Mouse (Mus musculus): Measurements from ENCODE around the gene Soat1. TPM values are rescaled to one million over a fixed set of nuclear protein-coding genes. Genes with fewer than 3 reads are reported as not detected.
"Not testable (repeated sequence)": the region's sequence is repeated elsewhere in the genome, so short reads cannot be mapped to it uniquely, and the experiment has no call there.

Gene Soat1
- polyA plus RNA-seq (2014; fragmentation: Nextera tagmentation; extraction: Ambion mirVana) = 43.7 and 54.0 TPM in 2 replicates

DNA sequence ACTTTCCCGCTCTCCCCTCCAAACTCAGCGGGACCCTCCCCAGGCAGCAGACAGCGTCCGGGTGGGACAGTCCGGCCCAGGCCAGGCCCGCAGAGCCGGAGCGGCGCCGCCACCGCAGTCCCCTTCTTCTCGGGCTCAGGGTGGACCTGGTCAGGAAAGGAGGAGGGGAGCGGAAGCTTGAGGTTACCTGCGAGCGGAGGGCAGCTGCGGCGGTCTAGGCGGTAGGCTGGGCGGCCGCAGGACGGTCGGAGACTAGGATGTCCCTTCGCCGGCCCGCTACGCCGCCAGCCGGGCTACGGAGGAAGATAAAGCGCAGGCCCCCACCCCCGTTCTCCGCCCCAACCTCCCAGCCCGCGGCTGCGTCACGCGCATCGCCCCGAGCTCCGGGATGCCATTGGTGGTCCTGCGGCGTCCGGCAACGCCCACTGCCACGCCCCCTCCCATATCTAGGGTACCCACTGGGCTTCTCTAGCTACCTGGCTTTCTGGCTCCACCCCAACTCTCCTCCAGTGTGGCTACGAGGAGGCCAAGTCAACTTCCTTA is at the start of gene Soat1:
Soat1 (minus strand) TSS at position 371 of the 543 bp plus-strand sequence.
- H3K27me3 ChIP-seq (ENCODE audit: control insufficient read depth, insufficient read depth, low read length) = no peaks in the 10 kb centered on the region
- ATAC-seq (ENCODE audit: low FRiP score, low TSS enrichment) = peak; percentile 97
- H3K36me3 ChIP-seq (ENCODE audit: control insufficient read depth, insufficient read depth, low read length) = no peaks in the 10 kb centered on the region
- peak within 1 kb of the TSS; percentile 89 for H3K9ac ChIP-seq (ENCODE audit: low read depth, low read length)
- peak within 1 kb of the TSS; percentile 88 for H3K4me3 ChIP-seq (ENCODE audit: low read length)
- peak within 1 kb of the TSS; percentile 78 for H3K27ac ChIP-seq (ENCODE audit: low read depth, low read length)
- under 1% methylated on average over 40 of the region's 46 CpGs for WGBS
- H3K4me1 ChIP-seq (ENCODE audit: control insufficient read depth, insufficient read depth, low read length) = peaks cover 15% of the 10 kb centered on the region; the same call in 1 of the 2 replicates
- no peaks in the 10 kb centered on the region for H3K9me3 ChIP-seq (ENCODE audit: control insufficient read depth, low read length)
- peak within 1 kb of the TSS; percentile 64 for H3K4me2 ChIP-seq (replicated peaks; ENCODE audit: low read depth, low read length)

DNA sequence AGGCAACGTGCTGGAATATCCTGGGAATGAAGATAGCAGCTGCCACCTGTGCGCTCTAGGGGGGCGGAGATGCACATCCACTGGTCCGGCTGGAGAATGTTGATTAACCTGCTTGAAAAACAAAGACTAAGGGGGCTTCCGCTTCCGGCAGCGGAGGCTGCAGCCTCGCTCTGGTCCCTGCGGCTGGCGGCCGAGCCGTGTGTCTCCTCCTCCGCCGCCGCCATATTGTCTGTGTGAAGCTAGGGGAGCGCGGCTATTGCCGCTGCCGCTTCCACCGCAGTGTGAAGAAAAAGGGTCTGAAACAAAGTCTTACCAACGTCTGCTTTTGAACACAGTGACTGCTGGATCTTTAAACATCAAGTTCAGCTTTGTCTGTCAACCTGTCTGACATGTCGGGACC is 49.7 kb upstream of the Soat1 start, which contains the start of gene Gm10031:
Gm10031 (plus strand) TSS at position 171 of the 400 bp plus-strand sequence.
- not testable (repeated sequence) for H3K9ac ChIP-seq (ENCODE audit: low read depth, low read length); H3K4me3 ChIP-seq (ENCODE audit: low read length); H3K4me1 ChIP-seq (ENCODE audit: control insufficient read depth, insufficient read depth, low read length); H3K9me3 ChIP-seq (ENCODE audit: control insufficient read depth, low read length); H3K4me2 ChIP-seq (replicated peaks; ENCODE audit: low read depth, low read length); H3K27ac ChIP-seq (ENCODE audit: low read depth, low read length); H3K27me3 ChIP-seq (ENCODE audit: control insufficient read depth, insufficient read depth, low read length); H3K36me3 ChIP-seq (ENCODE audit: control insufficient read depth, insufficient read depth, low read length)
- WGBS = 91% methylated on average over 21 of the region's 22 CpGs
- ATAC-seq (ENCODE audit: low FRiP score, low TSS enrichment) = peak; percentile 84

DNA sequence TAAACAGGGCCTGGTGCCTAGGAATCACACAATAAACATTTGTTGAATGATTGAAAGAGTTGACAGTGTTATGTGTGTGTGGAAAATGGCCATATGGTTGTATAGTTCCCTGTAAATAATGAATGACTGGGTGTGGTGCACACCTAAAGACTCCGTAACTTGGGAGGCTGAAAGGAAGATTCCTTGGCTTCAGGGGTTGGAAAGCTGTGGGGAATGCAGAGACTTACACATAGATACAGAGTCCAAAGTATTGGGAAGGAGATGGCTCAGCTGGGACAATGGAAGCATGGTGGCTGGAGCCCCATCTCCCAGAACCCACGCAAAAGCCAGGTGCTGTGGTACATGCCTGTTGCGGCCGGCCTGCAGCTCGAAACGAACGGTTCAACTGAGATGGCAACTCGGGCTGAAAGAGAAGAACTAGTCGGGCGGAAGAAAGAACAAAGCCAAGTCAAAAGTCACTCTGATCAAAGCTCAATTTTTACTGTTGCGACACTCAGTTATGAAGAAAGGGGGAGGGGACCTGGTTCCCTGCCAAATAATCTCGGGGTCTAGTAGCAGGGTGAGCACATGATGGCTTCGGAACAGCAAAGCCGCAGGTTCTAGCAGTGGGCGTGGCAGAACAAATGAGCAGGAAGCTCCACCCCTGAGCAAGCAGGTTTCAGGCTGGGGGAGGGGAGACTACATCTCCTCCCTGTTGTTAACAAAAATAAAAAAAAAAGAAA is 47.8 kb upstream of the Soat1 start:
- no peaks in the 10 kb centered on the region; the same call in 1 of the 2 replicates for H3K4me1 ChIP-seq (ENCODE audit: control insufficient read depth, insufficient read depth, low read length)
- H3K27ac ChIP-seq (ENCODE audit: low read depth, low read length) = peak overlapping the region; percentile 62; the same call in 1 of the 2 replicates
- no peaks in the 10 kb centered on the region for H3K27me3 ChIP-seq (ENCODE audit: control insufficient read depth, insufficient read depth, low read length)
- H3K36me3 ChIP-seq (ENCODE audit: control insufficient read depth, insufficient read depth, low read length) = no peaks in the 10 kb centered on the region
- H3K9ac ChIP-seq (ENCODE audit: low read depth, low read length) = no peak overlapping the region
- H3K4me2 ChIP-seq (replicated peaks; ENCODE audit: low read depth, low read length) = peak overlapping the region; percentile 25
- WGBS = 49% methylated on average over 15 of the region's 15 CpGs
- H3K9me3 ChIP-seq (ENCODE audit: control insufficient read depth, low read length) = no peaks in the 10 kb centered on the region
- no peak for ATAC-seq (ENCODE audit: low FRiP score, low TSS enrichment)
- H3K4me3 ChIP-seq (ENCODE audit: low read length) = no peak overlapping the region

DNA sequence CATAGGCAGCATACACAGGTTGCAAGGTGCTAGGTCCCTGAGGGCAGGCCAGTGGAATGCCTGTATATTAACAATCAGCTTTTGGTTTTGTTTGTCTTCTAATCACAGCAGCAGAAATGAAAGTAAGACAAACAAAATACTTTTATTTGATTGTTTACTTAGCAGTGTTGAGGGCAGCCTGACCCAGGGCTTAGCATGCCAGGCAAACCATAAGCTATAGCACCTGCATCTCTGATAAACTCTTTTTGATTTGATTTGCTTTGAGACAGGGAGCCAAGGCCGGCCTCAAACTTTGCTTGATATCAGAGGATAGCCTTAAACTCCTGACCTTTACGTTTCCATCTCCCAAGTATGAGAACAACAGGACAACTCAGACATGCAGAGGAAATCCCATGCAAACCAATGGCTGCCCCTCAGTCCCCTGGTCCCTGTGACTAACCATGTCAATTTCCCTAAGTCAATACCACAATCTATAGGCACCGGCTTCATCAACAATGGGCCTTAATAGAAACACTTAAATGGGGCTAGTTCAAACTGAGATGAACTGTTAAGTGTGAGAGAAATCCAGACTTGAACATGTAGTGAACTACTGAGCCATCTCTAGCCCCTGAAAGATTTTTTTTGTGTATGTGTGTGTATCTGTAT is 46.1 kb upstream of the Soat1 start:
- Histone ChIP-seq H3K4me3 (ENCODE audit: low read length) (no peak overlapping the region), H3K27ac (ENCODE audit: low read depth, low read length) (no peak overlapping the region), H3K4me1 (ENCODE audit: control insufficient read depth, insufficient read depth, low read length) (no peaks in the 10 kb centered on the region; the same call in 1 of the 2 replicates), H3K9ac (ENCODE audit: low read depth, low read length) (no peak overlapping the region), H3K36me3 (ENCODE audit: control insufficient read depth, insufficient read depth, low read length) (no peaks in the 10 kb centered on the region), H3K4me2 (replicated peaks; ENCODE audit: low read depth, low read length) (no peak overlapping the region), H3K9me3 (ENCODE audit: control insufficient read depth, low read length) (no peaks in the 10 kb centered on the region), H3K27me3 (ENCODE audit: control insufficient read depth, insufficient read depth, low read length) (no peaks in the 10 kb centered on the region)
- ATAC-seq (ENCODE audit: low FRiP score, low TSS enrichment) = no peak
- WGBS = 83% methylated on average over 3 of the region's 3 CpGs

DNA sequence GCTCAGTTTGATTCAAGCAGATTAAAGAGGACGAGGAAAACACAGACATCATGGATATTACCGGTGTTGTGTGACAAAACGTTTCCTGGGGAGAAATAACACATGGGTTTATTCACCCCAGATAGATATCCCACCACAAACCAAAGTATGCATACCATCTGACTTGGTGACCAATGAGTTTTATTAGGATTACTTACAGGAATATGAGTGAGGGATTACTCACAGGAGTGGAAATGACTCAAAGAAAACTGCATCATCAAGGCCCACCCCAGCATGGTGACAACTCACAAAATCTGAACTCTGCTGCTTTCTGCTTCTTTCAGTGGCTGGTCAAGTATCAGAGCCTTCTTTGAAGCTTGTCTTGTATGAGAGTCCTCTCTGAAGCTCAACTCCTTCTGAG is 33.6 kb upstream of the Soat1 start:
- H3K27me3 ChIP-seq (ENCODE audit: control insufficient read depth, insufficient read depth, low read length) = no peaks in the 10 kb centered on the region
- H3K27ac ChIP-seq (ENCODE audit: low read depth, low read length) = no peak overlapping the region
- no peaks in the 10 kb centered on the region for H3K4me1 ChIP-seq (ENCODE audit: control insufficient read depth, insufficient read depth, low read length)
- H3K36me3 ChIP-seq (ENCODE audit: control insufficient read depth, insufficient read depth, low read length) = no peaks in the 10 kb centered on the region
- no peaks in the 10 kb centered on the region for H3K9me3 ChIP-seq (ENCODE audit: control insufficient read depth, low read length)
- H3K4me2 ChIP-seq (replicated peaks; ENCODE audit: low read depth, low read length) = no peak overlapping the region
- ATAC-seq (ENCODE audit: low FRiP score, low TSS enrichment) = no peak
- H3K9ac ChIP-seq (ENCODE audit: low read depth, low read length) = no peak overlapping the region
- WGBS = 83% methylated on average over 3 of the region's 3 CpGs
- no peak overlapping the region for H3K4me3 ChIP-seq (ENCODE audit: low read length)

DNA sequence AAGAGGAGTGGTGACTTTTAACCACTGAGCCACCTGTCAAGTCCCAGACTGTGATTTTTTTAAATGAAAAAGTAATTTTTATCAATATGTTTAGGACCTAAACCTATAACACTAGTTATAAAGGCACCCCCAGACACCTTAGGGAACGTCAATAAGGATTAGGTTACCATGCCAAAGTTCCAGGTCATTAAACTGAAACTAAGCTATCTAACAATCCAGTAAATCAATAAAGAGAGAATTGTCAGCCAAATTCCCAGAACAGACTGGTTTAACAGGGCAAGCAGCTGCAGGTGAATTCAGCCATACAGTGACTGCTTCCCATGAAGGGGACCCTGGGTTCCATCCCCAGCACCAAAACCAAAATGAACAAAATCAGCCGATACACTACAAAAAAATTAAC is 31.8 kb upstream of the Soat1 start:
- Histone ChIP-seq H3K9ac (ENCODE audit: low read depth, low read length) (no peak overlapping the region), H3K27ac (ENCODE audit: low read depth, low read length) (no peak overlapping the region), H3K36me3 (ENCODE audit: control insufficient read depth, insufficient read depth, low read length) (no peaks in the 10 kb centered on the region), H3K4me2 (replicated peaks; ENCODE audit: low read depth, low read length) (no peak overlapping the region), H3K27me3 (ENCODE audit: control insufficient read depth, insufficient read depth, low read length) (no peaks in the 10 kb centered on the region), H3K4me3 (ENCODE audit: low read length) (no peak overlapping the region), H3K9me3 (ENCODE audit: control insufficient read depth, low read length) (no peaks in the 10 kb centered on the region), H3K4me1 (ENCODE audit: control insufficient read depth, insufficient read depth, low read length) (no peaks in the 10 kb centered on the region)
- no peak for ATAC-seq (ENCODE audit: low FRiP score, low TSS enrichment)
- WGBS = 54% methylated on average over 2 of the region's 2 CpGs

DNA sequence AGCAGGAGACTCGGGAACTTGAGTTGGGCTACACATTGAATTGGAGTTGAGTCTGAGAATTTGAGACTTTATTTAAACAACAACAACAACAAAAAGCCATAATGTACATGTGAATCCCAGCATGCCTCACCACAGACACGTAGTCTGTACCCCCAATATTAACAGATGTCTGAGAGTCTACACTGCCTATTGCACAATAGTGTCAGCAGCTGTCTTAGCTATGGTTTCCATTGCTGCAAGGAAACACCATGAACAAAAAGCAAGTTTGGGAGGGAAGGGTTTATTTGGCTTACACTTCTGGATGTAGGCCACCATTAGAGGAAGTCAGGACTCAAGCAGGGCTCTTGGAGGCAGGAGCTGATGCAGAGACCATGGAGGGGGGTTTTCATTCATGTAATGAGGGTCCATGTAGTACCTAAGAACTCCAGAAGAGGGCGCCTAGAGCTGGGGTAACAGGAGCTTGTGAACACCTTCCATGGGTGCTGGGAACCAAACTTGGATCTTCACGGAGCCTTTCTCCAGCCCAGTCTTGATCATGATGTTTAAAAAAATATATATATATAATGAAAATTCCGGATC is 30.9 kb upstream of the Soat1 start:
- no peak for ATAC-seq (ENCODE audit: low FRiP score, low TSS enrichment)
- no peak overlapping the region for H3K27ac ChIP-seq (ENCODE audit: low read depth, low read length)
- 82% methylated on average over 5 of the region's 5 CpGs for WGBS
- no peaks in the 10 kb centered on the region for H3K9me3 ChIP-seq (ENCODE audit: control insufficient read depth, low read length)
- no peak overlapping the region for H3K9ac ChIP-seq (ENCODE audit: low read depth, low read length)
- H3K4me1 ChIP-seq (ENCODE audit: control insufficient read depth, insufficient read depth, low read length) = no peaks in the 10 kb centered on the region
- no peaks in the 10 kb centered on the region for H3K36me3 ChIP-seq (ENCODE audit: control insufficient read depth, insufficient read depth, low read length)
- H3K4me2 ChIP-seq (replicated peaks; ENCODE audit: low read depth, low read length) = no peak overlapping the region
- no peak overlapping the region for H3K4me3 ChIP-seq (ENCODE audit: low read length)
- H3K27me3 ChIP-seq (ENCODE audit: control insufficient read depth, insufficient read depth, low read length) = no peaks in the 10 kb centered on the region

DNA sequence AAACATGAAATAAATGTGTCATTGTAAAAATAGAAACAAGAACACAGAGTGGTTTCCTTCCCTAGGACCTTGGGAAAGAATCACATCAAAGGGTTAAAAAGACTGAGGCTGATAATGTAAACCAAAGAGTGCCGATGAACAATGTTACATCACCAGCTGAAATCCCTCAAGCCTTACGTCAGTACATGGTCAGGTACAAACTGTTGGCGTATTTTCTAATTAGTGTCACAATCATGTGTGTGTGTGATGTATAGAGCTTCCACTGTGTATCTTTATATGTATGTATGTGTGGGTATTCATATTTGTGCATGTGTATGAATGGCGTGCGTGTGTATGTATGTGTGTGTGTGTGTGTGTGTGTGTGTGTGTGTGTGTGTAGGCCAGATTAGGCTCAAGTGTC is 22.8 kb upstream of the Soat1 start:
- no peaks in the 10 kb centered on the region for H3K27me3 ChIP-seq (ENCODE audit: control insufficient read depth, insufficient read depth, low read length)
- no peak overlapping the region for H3K27ac ChIP-seq (ENCODE audit: low read depth, low read length)
- 80% methylated on average over 5 of the region's 5 CpGs for WGBS
- H3K9me3 ChIP-seq (ENCODE audit: control insufficient read depth, low read length) = no peaks in the 10 kb centered on the region
- no peaks in the 10 kb centered on the region for H3K4me1 ChIP-seq (ENCODE audit: control insufficient read depth, insufficient read depth, low read length)
- no peak overlapping the region for H3K9ac ChIP-seq (ENCODE audit: low read depth, low read length)
- ATAC-seq (ENCODE audit: low FRiP score, low TSS enrichment) = no peak
- no peaks in the 10 kb centered on the region for H3K36me3 ChIP-seq (ENCODE audit: control insufficient read depth, insufficient read depth, low read length)
- no peak overlapping the region for H3K4me3 ChIP-seq (ENCODE audit: low read length)
- no peak overlapping the region for H3K4me2 ChIP-seq (replicated peaks; ENCODE audit: low read depth, low read length)

DNA sequence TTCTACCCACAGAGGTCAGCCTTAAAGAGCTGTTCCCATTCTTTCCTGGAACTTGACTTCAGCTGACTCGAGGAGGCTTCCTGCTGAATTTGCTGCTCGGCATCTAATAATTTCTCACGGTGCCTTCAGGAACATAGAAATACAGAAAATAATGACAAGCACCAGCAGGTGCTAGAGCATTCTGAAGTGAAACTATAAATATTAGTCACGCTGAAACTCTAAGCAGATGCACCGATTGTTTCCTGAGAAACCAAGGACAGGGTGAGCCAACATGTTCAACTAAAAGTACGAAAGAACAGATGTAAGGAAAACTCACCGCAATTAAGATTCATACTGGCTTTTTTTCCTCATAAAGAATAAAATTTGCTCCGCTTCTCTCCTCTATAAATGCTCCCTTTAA is 20.9 kb upstream of the Soat1 start:
- Histone ChIP-seq H3K4me2 (replicated peaks; ENCODE audit: low read depth, low read length) (no peak overlapping the region), H3K9ac (ENCODE audit: low read depth, low read length) (no peak overlapping the region), H3K27ac (ENCODE audit: low read depth, low read length) (no peak overlapping the region), H3K9me3 (ENCODE audit: control insufficient read depth, low read length) (no peaks in the 10 kb centered on the region), H3K4me1 (ENCODE audit: control insufficient read depth, insufficient read depth, low read length) (no peaks in the 10 kb centered on the region), H3K4me3 (ENCODE audit: low read length) (no peak overlapping the region), H3K27me3 (ENCODE audit: control insufficient read depth, insufficient read depth, low read length) (no peaks in the 10 kb centered on the region), H3K36me3 (ENCODE audit: control insufficient read depth, insufficient read depth, low read length) (no peaks in the 10 kb centered on the region)
- 86% methylated on average over 8 of the region's 8 CpGs for WGBS
- ATAC-seq (ENCODE audit: low FRiP score, low TSS enrichment) = no peak
